Mouse (Mus musculus): ENCODE results near the gene Mast4. TPM values are rescaled to one million over a fixed set of nuclear protein-coding genes. Genes with fewer than 3 reads are reported as not detected.

Gene Mast4
- total and polyA plus RNA-seq, 3 experiments: 2.7 to 7.0 TPM; not detected in 1

- Histone ChIP-seq H3K27me3 (ENCODE audit: control insufficient read depth in 1 of 2, insufficient read depth in 2 of 2, low read length in 2 of 2) (no peaks in the 10 kb centered on the region), H3K36me3 (ENCODE audit: control insufficient read depth in 1 of 2, insufficient read depth in 2 of 2, low read length in 2 of 2) (no peaks in the 10 kb centered on the region; a peak in 2 of 4 replicates), H3K4me1 (ENCODE audit: control insufficient read depth in 1 of 2, insufficient read depth in 2 of 2, low read length in 2 of 2) (no peaks in the 10 kb centered on the region), H3K9ac (ENCODE audit: control insufficient read depth, low read depth, low read length, poor library complexity, severe bottlenecking) (no peak overlapping the region), H3K27ac (ENCODE audit: control insufficient read depth, low read depth, low read length) (no peak overlapping the region), H3K4me3 (ENCODE audit: control insufficient read depth in 1 of 2, insufficient read depth in 1 of 2, low read depth in 2 of 2, low read length in 2 of 2) (no peak overlapping the region), H3K79me2 (ENCODE audit: control insufficient read depth, insufficient read depth, low read length, poor library complexity) (no peaks in the 10 kb centered on the region), H3K9me3 (replicated peaks; ENCODE audit: insufficient read depth, low read length) (no peaks in the 10 kb centered on the region)
- no peak for DNase-seq (ENCODE audit: low read depth, low spot score)
- TF ChIP-seq RCOR1 (IDR thresholded peaks at IDR 0.05; ENCODE audit: low read depth, low read length) (no peak), EP300 (IDR thresholded peaks at IDR 0.05; ENCODE audit: low read depth in 1 of 2, low read length in 2 of 2) (no peak), CTCF (IDR thresholded peaks at IDR 0.05 in 2 of 3, conservative IDR thresholded peaks at IDR 0.05 in 1 of 3; ENCODE audit: control insufficient read depth in 1 of 3, insufficient read depth in 1 of 3, low read depth in 2 of 3, low read length in 3 of 3, poor library complexity in 1 of 3, severe bottlenecking in 1 of 3) (no peak), MEF2A (IDR thresholded peaks at IDR 0.05; ENCODE audit: extremely low read depth, insufficient replicate concordance, low read depth, low read length, poor library complexity, severe bottlenecking) (no peak), ZMIZ1 (IDR thresholded peaks at IDR 0.05; ENCODE audit: low read depth, low read length) (no peak), MAFK (IDR thresholded peaks at IDR 0.05; ENCODE audit: borderline replicate concordance, low read depth, low read length) (no peak), GABPA (IDR thresholded peaks at IDR 0.05; ENCODE audit: low read depth, low read length) (no peak), USF1 (IDR thresholded peaks at IDR 0.05; ENCODE audit: low read depth, low read length) (no peak)
These were observed 547.5 kb downstream of the Mast4 start for GRCm38 (mm10) chr13:102786666-102787230.

GRCm38 (mm10) chr13:102783531-102784310 lies 550.6 kb downstream of the Mast4 start:
- DNase-seq (ENCODE audit: low read depth, low spot score): no peak
- peaks cover 3 to 5% of the 10 kb centered on the region in 2 experiments; a peak in 2 of 4 replicates for H3K4me1 ChIP-seq (ENCODE audit: control insufficient read depth in 1 of 2, insufficient read depth in 2 of 2, low read length in 2 of 2)
- H3K9me3 ChIP-seq (replicated peaks; ENCODE audit: insufficient read depth, low read length): no peaks in the 10 kb centered on the region
- peaks cover 2 to 4% of the 10 kb centered on the region in 2 experiments; a peak in 3 of 4 replicates for H3K36me3 ChIP-seq (ENCODE audit: control insufficient read depth in 1 of 2, insufficient read depth in 2 of 2, low read length in 2 of 2)
- no peak overlapping the region for H3K4me3 ChIP-seq (ENCODE audit: control insufficient read depth in 1 of 2, insufficient read depth in 1 of 2, low read depth in 2 of 2, low read length in 2 of 2)
- no peaks in the 10 kb centered on the region for H3K27me3 ChIP-seq (ENCODE audit: control insufficient read depth in 1 of 2, insufficient read depth in 2 of 2, low read length in 2 of 2)
- H3K9ac ChIP-seq (ENCODE audit: control insufficient read depth, low read depth, low read length, poor library complexity, severe bottlenecking): no peak overlapping the region
- H3K27ac ChIP-seq (ENCODE audit: control insufficient read depth, low read depth, low read length): no peak overlapping the region
- TF ChIP-seq SIN3A (IDR thresholded peaks at IDR 0.05; ENCODE audit: low read length) (no peak), MAFK (IDR thresholded peaks at IDR 0.05; ENCODE audit: borderline replicate concordance, low read depth, low read length) (no peak), TCF12 (IDR thresholded peaks at IDR 0.05; ENCODE audit: low read depth, low read length) (no peak), RCOR1 (IDR thresholded peaks at IDR 0.05; ENCODE audit: low read depth, low read length) (no peak), TBP (IDR thresholded peaks at IDR 0.05; ENCODE audit: low read depth, low read length) (no peak), ZNF384 (IDR thresholded peaks at IDR 0.05; ENCODE audit: low read depth, low read length) (no peak), MYC (IDR thresholded peaks at IDR 0.05; ENCODE audit: low read depth, low read length) (no peak), JUND (IDR thresholded peaks at IDR 0.05; ENCODE audit: low read depth, low read length) (no peak), MYB (IDR thresholded peaks at IDR 0.05; ENCODE audit: low read depth, low read length) (no peak), RAD21 (IDR thresholded peaks at IDR 0.05; ENCODE audit: low read depth, low read length) (no peak), NELFE (IDR thresholded peaks at IDR 0.05; ENCODE audit: low read depth, low read length) (no peak), CHD1 (IDR thresholded peaks at IDR 0.05; ENCODE audit: low read depth, low read length) (no peak), POLR2A (IDR thresholded peaks at IDR 0.05; ENCODE audit: control insufficient read depth in 1 of 2, insufficient read depth in 1 of 2, low read depth in 1 of 2, low read length in 2 of 2, poor library complexity in 1 of 2) (no peak)
- no peaks in the 10 kb centered on the region for H3K79me2 ChIP-seq (ENCODE audit: control insufficient read depth, insufficient read depth, low read length, poor library complexity)

Measured in MEL (cell line).